Mouse (Mus musculus) induced T-regulatory cell, adult 2 months (primary cell): ENCODE measurements around the gene Slc24a3.

Experiments used
- DNase-seq: peaks from one replicate; pipeline ENCODE4 v3.0.0-alpha.2; 2012; ENCODE audit warnings: low read depth

Gene Slc24a3

GRCm38 (mm10) chr2:145279336-145279735 is 111.8 kb downstream of the Slc24a3 start:
- no peak for DNase-seq

GRCm38 (mm10) chr2:145283746-145284145 is 116.2 kb downstream of the Slc24a3 start:
- no peak for DNase-seq

- DNase-seq, result no peak
Observed at GRCm38 (mm10) chr2:145288501-145288900, 120.9 kb downstream of the Slc24a3 start.

GRCm38 (mm10) chr2:145291473-145291872 is 123.9 kb downstream of the Slc24a3 start:
- peak; percentile 46 for DNase-seq

- no peak for DNase-seq
Observed at GRCm38 (mm10) chr2:145292196-145292595, 124.6 kb downstream of the Slc24a3 start.

- no peak for DNase-seq
Observed at GRCm38 (mm10) chr2:145292816-145293215, 125.3 kb downstream of the Slc24a3 start.

GRCm38 (mm10) chr2:145296906-145297305 is 129.4 kb downstream of the Slc24a3 start:
- no peak for DNase-seq

GRCm38 (mm10) chr2:145299914-145300699 is 132.6 kb downstream of the Slc24a3 start:
- no peak for DNase-seq

GRCm38 (mm10) chr2:145307231-145307883 is 139.8 kb downstream of the Slc24a3 start:
- DNase-seq, result no peak

GRCm38 (mm10) chr2:145318916-145319315 is 151.4 kb downstream of the Slc24a3 start:
- DNase-seq, result no peak

GRCm38 (mm10) chr2:145321287-145321686 is 153.7 kb downstream of the Slc24a3 start:
- DNase-seq, result no peak

- no peak for DNase-seq
Observed at GRCm38 (mm10) chr2:145321755-145322154, 154.2 kb downstream of the Slc24a3 start.

GRCm38 (mm10) chr2:145324477-145324876 is 156.9 kb downstream of the Slc24a3 start:
- no peak for DNase-seq

GRCm38 (mm10) chr2:145325852-145326251 is 158.3 kb downstream of the Slc24a3 start:
- DNase-seq, result no peak

GRCm38 (mm10) chr2:145326544-145326943 is 159.0 kb downstream of the Slc24a3 start:
- DNase-seq, result no peak

- no peak for DNase-seq
Observed at GRCm38 (mm10) chr2:145329756-145330155, 162.2 kb downstream of the Slc24a3 start.

- no peak for DNase-seq
Observed at GRCm38 (mm10) chr2:145331525-145331924, 164.0 kb downstream of the Slc24a3 start.

GRCm38 (mm10) chr2:145333466-145333865 is 165.9 kb downstream of the Slc24a3 start:
- no peak for DNase-seq

- no peak for DNase-seq
Observed at GRCm38 (mm10) chr2:145336406-145336805, 168.9 kb downstream of the Slc24a3 start.

- DNase-seq, result no peak
Observed at GRCm38 (mm10) chr2:145340816-145341215, 173.3 kb downstream of the Slc24a3 start.

- DNase-seq, result no peak
Observed at GRCm38 (mm10) chr2:145342956-145343355, 175.4 kb downstream of the Slc24a3 start.

- no peak for DNase-seq
Observed at GRCm38 (mm10) chr2:145344521-145344920, 177.0 kb downstream of the Slc24a3 start.

GRCm38 (mm10) chr2:145353801-145354200 is 186.2 kb downstream of the Slc24a3 start:
- DNase-seq, result no peak
